Mouse (Mus musculus): Measurements from ENCODE around the gene Snx3. TPM values are rescaled to one million over a fixed set of nuclear protein-coding genes. Genes with fewer than 3 reads are reported as not detected.
A peak's percentile ranks its signal among the peaks of the same experiment; 100 is the strongest.

Snx3 gene
- polyA plus RNA-seq, 1 experiment from 2014 or later, result 272 TPM

- no peak overlapping the region for H3K9ac ChIP-seq
- H3K4me1 ChIP-seq (replicated peaks), result peaks cover 10% of the 10 kb centered on the region
- no peak overlapping the region for H3K4me3 ChIP-seq
- no peaks in the 10 kb centered on the region for H3K27me3 ChIP-seq
- 84% methylated on average over 4 of the region's 4 CpGs for WGBS
- no peak for ATAC-seq (ENCODE audit: low FRiP score)
- H3K4me2 ChIP-seq, result no peak overlapping the region
- no peaks in the 10 kb centered on the region for H3K36me3 ChIP-seq
- H3K9me3 ChIP-seq, result no peaks in the 10 kb centered on the region
- H3K27ac ChIP-seq, result no peak overlapping the region
These were observed 21.1 kb upstream of the Snx3 start for GRCm38 (mm10) chr10:42480719-42481118.

DNA sequence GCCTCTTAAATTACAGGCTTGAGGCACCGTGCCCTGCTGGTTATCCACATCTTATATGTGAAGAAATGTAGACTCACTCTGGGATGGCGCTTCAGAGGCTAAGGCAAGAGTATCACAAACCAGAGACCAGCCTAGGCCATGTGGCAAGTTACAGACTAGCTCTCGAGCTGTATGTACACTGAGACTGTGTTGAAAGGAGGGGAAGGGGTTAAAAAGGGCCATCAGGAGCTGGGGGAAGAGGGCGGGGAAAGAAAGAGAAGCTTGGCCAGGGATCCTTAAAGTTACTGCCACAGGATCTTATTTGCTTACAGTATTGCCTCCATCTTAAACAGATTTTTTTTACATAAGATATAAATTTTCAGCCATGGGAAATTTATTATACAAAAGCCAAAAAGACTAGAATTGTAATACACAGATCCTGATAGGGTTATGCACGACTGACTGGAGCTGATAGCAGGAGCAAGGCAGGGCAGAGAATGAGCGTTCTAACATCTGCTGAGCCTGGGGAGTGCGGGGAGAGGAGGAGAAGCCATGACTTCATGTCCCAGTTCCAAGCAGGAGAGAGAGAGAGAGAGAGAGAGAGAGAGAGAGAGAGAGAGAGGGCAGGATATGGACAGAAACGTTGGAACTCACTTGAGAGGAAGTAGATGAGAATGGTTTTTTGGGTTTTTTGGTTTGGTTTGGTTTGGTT is 13.1 kb upstream of the Snx3 start:
- H3K4me1 ChIP-seq (replicated peaks), result no peaks in the 10 kb centered on the region
- no peaks in the 10 kb centered on the region for H3K9me3 ChIP-seq
- H3K9ac ChIP-seq, result no peak overlapping the region
- ATAC-seq (ENCODE audit: low FRiP score), result no peak
- no peaks in the 10 kb centered on the region for H3K27me3 ChIP-seq
- no peaks in the 10 kb centered on the region for H3K36me3 ChIP-seq
- no peak overlapping the region for H3K27ac ChIP-seq
- H3K4me3 ChIP-seq, result no peak overlapping the region
- WGBS, result 38% methylated on average over 8 of the region's 8 CpGs
- H3K4me2 ChIP-seq, result no peak overlapping the region

- Histone ChIP-seq H3K4me3 (no peak overlapping the region), H3K36me3 (no peaks in the 10 kb centered on the region), H3K27ac (no peak overlapping the region), H3K4me1 (replicated peaks) (no peaks in the 10 kb centered on the region), H3K27me3 (no peaks in the 10 kb centered on the region), H3K9ac (no peak overlapping the region), H3K9me3 (no peaks in the 10 kb centered on the region), H3K4me2 (no peak overlapping the region)
- no peak for ATAC-seq (ENCODE audit: low FRiP score)
- 52% methylated on average over 1 of the region's 1 CpGs for WGBS
These were observed 10.7 kb upstream of the Snx3 start for GRCm38 (mm10) chr10:42491158-42491557.

DNA sequence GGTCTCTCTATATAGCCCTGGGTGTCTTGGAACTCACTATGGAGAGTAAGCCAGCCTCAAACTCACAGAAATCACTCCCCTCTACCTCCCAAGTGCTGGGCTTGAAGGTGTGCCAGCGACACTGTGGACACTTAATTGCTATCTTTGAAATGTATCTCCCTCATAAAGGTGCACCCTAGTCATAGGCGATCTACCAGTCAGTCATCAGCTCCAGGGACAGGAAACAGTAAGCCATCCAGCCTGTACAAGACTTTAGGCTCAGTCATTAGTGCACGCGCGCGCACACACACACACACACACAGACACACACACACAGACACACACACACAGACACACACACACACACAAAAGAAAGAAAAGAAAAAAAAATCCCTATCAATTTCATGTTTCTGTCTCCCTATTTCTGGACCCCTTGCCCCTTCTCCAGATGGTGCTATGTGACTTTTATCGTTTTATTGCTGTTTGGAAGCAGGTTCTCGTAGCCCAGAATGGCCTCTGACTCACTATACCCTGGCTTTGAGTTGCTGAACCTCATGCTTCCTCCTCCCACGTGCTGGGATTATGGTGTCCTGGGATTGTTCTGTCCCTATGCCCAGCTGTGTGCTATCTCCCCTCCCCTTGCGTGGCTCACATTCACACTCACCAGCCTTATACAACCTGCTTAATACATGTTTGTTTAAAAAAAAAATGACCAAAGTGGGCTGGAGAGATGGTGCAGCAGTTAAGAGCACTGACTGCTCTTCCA is 9.6 kb upstream of the Snx3 start:
- H3K9ac ChIP-seq, result no peak overlapping the region
- H3K9me3 ChIP-seq, result no peaks in the 10 kb centered on the region
- no peak overlapping the region for H3K4me2 ChIP-seq
- H3K27ac ChIP-seq, result no peak overlapping the region
- H3K36me3 ChIP-seq, result no peaks in the 10 kb centered on the region
- 90% methylated on average over 10 of the region's 10 CpGs for WGBS
- ATAC-seq (ENCODE audit: low FRiP score), result no peak
- H3K4me1 ChIP-seq (replicated peaks), result no peaks in the 10 kb centered on the region
- H3K4me3 ChIP-seq, result no peak overlapping the region
- H3K27me3 ChIP-seq, result no peaks in the 10 kb centered on the region

DNA sequence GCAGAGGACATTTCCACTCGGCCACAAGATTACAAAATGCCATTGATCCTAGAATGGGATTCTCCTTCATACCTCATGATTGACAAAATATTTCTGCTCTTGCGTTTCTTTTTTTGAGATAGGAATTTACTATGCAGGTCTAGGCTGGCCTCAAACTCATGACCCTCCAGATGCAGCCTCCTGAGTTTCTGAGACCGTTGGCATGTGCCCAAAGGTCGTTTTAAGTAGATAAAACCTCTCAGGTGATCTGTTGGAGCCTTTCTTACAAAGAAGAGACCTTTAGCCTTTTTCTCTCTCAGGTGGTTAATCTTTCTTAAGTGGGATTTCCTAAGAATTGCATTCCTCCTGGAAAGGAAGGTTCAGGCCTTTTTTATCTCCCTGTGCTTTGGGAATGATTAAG is 8.8 kb upstream of the Snx3 start:
- ATAC-seq (ENCODE audit: low FRiP score), result no peak
- Histone ChIP-seq H3K27me3 (no peaks in the 10 kb centered on the region), H3K4me2 (no peak overlapping the region), H3K4me1 (replicated peaks) (no peaks in the 10 kb centered on the region), H3K36me3 (no peaks in the 10 kb centered on the region), H3K9me3 (no peaks in the 10 kb centered on the region), H3K9ac (no peak overlapping the region), H3K27ac (no peak overlapping the region), H3K4me3 (no peak overlapping the region)
- WGBS, result 71% methylated on average over 4 of the region's 4 CpGs

DNA sequence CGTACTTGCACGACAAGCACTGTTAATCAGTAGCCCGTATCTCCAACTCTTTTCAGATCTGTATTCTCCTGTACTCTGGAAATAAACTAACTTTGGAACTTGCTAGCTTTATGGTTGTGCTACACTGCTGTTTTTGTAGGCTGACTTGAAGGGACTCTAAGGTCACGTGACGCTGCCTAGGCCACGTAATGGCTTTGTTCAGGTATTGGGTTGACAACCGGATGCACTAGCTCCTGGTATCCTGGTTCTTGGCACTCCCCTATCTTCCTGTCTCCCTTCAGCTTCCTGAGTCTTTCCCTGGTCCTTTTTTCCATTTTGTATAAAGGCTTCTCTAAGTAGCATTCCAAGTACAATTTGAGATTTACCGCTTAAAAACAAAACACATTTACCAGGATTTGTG is 1.2 kb upstream of the Snx3 start:
- ATAC-seq (ENCODE audit: low FRiP score), result no peak
- 98% methylated on average over 8 of the region's 8 CpGs for WGBS
- Histone ChIP-seq H3K27ac (no peak overlapping the region), H3K36me3 (no peaks in the 10 kb centered on the region), H3K4me3 (no peak overlapping the region), H3K4me2 (no peak overlapping the region), H3K27me3 (no peaks in the 10 kb centered on the region), H3K9ac (no peak overlapping the region), H3K4me1 (replicated peaks) (peaks cover 22% of the 10 kb centered on the region), H3K9me3 (no peaks in the 10 kb centered on the region)

GRCm38 (mm10) chr10:42501161-42501560 is 669 bp upstream of the Snx3 start:
- H3K4me1 ChIP-seq (replicated peaks), result peaks cover 22% of the 10 kb centered on the region
- 89% methylated on average over 5 of the region's 5 CpGs for WGBS
- H3K36me3 ChIP-seq, result no peaks in the 10 kb centered on the region
- no peak; the same call in 1 of the 2 replicates for ATAC-seq (ENCODE audit: low FRiP score)
- H3K4me2 ChIP-seq, result peak overlapping the region; percentile 77
- no peak overlapping the region for H3K9ac ChIP-seq
- H3K27ac ChIP-seq, result peak overlapping the region; percentile 99
- no peaks in the 10 kb centered on the region for H3K27me3 ChIP-seq
- no peaks in the 10 kb centered on the region for H3K9me3 ChIP-seq
- H3K4me3 ChIP-seq, result peak overlapping the region; percentile 94

GRCm38 (mm10) chr10:42502349-42503111 is 700 bp downstream of the Snx3 start:
- peak overlapping the region; percentile 99 for H3K27ac ChIP-seq
- H3K4me2 ChIP-seq, result peak overlapping the region; percentile 77
- peak overlapping the region; percentile 94 for H3K4me3 ChIP-seq
- peak; percentile 68 for ATAC-seq (ENCODE audit: low FRiP score)
- H3K27me3 ChIP-seq, result no peaks in the 10 kb centered on the region
- H3K36me3 ChIP-seq, result no peaks in the 10 kb centered on the region
- H3K9ac ChIP-seq, result peak overlapping the region; percentile 97
- no peaks in the 10 kb centered on the region for H3K9me3 ChIP-seq
- peaks cover 22% of the 10 kb centered on the region for H3K4me1 ChIP-seq (replicated peaks)
- under 1% methylated on average over 54 of the region's 55 CpGs for WGBS

DNA sequence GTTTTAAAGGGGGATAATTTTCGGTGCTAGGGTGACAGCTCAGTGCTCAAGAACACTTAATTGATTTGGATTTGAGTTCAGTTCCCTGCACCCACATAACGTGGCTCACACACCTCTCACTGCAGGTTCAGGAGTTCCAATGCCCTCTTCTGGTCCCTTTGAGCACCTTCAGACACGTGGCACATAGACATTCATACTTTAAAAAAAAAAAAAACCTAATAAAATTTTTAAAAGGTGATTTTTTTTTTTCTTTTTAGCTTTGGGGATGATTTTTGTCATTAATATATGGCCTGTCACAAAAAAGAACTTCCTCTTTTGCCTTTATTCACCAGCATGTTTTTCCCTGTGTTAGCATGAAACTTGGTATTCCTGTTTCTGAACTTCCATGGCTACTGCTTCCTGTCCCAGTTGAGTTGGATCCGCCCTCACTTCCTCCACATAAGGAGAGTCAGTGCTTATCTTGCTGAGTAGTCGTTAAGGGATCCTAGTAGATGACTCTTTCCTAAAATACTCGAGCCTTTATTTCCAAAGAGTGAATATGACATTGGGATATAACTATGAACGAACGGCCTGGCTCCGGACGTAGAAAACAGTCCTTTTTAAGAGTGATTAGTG is 2.4 kb downstream of the Snx3 start:
- Histone ChIP-seq H3K4me2 (no peak overlapping the region), H3K9ac (no peak overlapping the region), H3K4me3 (no peak overlapping the region), H3K27ac (no peak overlapping the region), H3K27me3 (no peaks in the 10 kb centered on the region), H3K4me1 (replicated peaks) (peaks cover 22% of the 10 kb centered on the region), H3K9me3 (no peaks in the 10 kb centered on the region), H3K36me3 (peaks cover 7% of the 10 kb centered on the region; the same call in 1 of the 2 replicates)
- no peak for ATAC-seq (ENCODE audit: low FRiP score)
- 89% methylated on average over 10 of the region's 10 CpGs for WGBS

DNA sequence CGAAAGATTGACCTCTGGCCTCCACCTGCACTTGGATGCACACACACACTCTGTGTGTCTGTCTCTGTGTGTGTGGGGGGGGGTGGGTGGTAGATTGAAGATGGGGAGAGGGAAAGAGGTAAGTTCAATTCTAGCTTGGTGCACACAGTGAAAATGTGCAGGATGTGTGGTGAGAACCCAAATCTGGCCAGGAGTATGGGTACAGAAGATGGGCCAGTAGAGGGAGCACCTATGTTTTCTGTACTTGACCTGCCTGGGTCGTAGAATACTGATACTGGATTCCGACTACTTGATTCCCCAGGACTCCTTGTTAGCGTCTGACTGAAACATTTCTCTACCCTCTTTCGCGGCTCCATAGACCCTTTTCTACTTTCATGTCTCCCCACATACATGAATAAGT is 8.3 kb downstream of the Snx3 start:
- WGBS, result 87% methylated on average over 6 of the region's 6 CpGs
- no peak overlapping the region for H3K27ac ChIP-seq
- no peaks in the 10 kb centered on the region for H3K9me3 ChIP-seq
- H3K27me3 ChIP-seq, result no peaks in the 10 kb centered on the region
- H3K9ac ChIP-seq, result no peak overlapping the region
- no peaks in the 10 kb centered on the region; the same call in 1 of the 2 replicates for H3K4me1 ChIP-seq (replicated peaks)
- H3K4me3 ChIP-seq, result no peak overlapping the region
- H3K4me2 ChIP-seq, result no peak overlapping the region
- ATAC-seq (ENCODE audit: low FRiP score), result no peak
- H3K36me3 ChIP-seq, result peaks cover 10% of the 10 kb centered on the region; the same call in 1 of the 2 replicates

- H3K27me3 ChIP-seq, result no peaks in the 10 kb centered on the region
- peaks cover 10% of the 10 kb centered on the region; the same call in 1 of the 2 replicates for H3K36me3 ChIP-seq
- H3K4me3 ChIP-seq, result no peak overlapping the region
- no peaks in the 10 kb centered on the region for H3K9me3 ChIP-seq
- 95% methylated on average over 6 of the region's 6 CpGs for WGBS
- no peaks in the 10 kb centered on the region for H3K4me1 ChIP-seq (replicated peaks)
- no peak overlapping the region for H3K27ac ChIP-seq
- H3K9ac ChIP-seq, result no peak overlapping the region
- no peak overlapping the region for H3K4me2 ChIP-seq
- no peak for ATAC-seq (ENCODE audit: low FRiP score)
These were observed 9.6 kb downstream of the Snx3 start for GRCm38 (mm10) chr10:42511184-42512135.

Data from hindbrain, embryonic 13.5 days (tissue).